In the genomic region with DNA sequence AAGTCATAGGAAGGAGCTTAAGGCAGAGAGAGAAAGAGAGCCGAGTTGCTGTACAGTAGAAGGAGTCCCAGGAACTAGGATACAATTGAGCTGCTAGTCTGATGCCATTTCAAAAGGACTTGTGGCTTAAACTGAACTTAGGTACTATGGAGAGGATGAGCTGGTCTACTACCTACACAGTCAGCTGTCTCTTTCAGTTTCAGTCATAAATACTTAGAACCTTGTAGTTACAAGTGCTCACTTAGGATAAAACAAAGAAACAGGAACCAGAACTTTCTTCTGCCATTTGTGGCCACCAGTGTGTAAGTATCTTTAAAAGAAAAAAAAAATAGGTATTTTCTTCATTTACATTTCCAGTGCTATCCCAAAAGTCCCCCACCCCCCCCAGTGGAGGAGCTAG, we compare ENCODE assay signal across 27 mouse cellular contexts.
"Had no signal": no experiment of that assay in that cellular context is flagged by ENCODE, and none has a peak within 500 bp of the region (broad histone marks: within the 10 kb centered on the region; RNA-seq: fewer than 3 reads in every experiment).

No protein-coding gene starts in this region.

- ATAC-seq: forebrain, embryonic 13.5 days; forebrain, embryonic 14.5 days; forebrain, embryonic 15.5 days; forebrain, embryonic 16.5 days; forebrain, postnatal 0 days had no signal

- H3K9me3 ChIP-seq: embryonic facial prominence, embryonic 10.5 days; embryonic facial prominence, embryonic 12.5 days; embryonic facial prominence, embryonic 13.5 days; embryonic facial prominence, embryonic 15.5 days; forebrain, embryonic 10.5 days; forebrain, embryonic 12.5 days; forebrain, embryonic 13.5 days; forebrain, embryonic 15.5 days; heart, embryonic 10.5 days had no signal

- H3K4me3 ChIP-seq: embryonic facial prominence, embryonic 10.5 days; embryonic facial prominence, embryonic 12.5 days; embryonic facial prominence, embryonic 13.5 days; embryonic facial prominence, embryonic 15.5 days; erythroblast, embryonic 14.5 days; forebrain, embryonic 10.5 days; forebrain, embryonic 12.5 days; forebrain, embryonic 13.5 days; forebrain, embryonic 15.5 days; gastrocnemius, adult 2 months; heart, adult 2 months; heart, embryonic 10.5 days had no signal

- H3K27ac ChIP-seq: embryonic facial prominence, embryonic 10.5 days; embryonic facial prominence, embryonic 12.5 days; embryonic facial prominence, embryonic 13.5 days; embryonic facial prominence, embryonic 15.5 days; forebrain, embryonic 10.5 days; forebrain, embryonic 12.5 days; forebrain, embryonic 13.5 days; forebrain, embryonic 15.5 days; gastrocnemius, adult 2 months; heart, adult 2 months; heart, embryonic 10.5 days had no signal

- H3K4me2 ChIP-seq: embryonic facial prominence, embryonic 12.5 days; embryonic facial prominence, embryonic 13.5 days; embryonic facial prominence, embryonic 15.5 days; forebrain, embryonic 12.5 days; forebrain, embryonic 13.5 days; forebrain, embryonic 15.5 days had no signal

- H3K36me3 ChIP-seq: embryonic facial prominence, embryonic 10.5 days; embryonic facial prominence, embryonic 12.5 days; embryonic facial prominence, embryonic 13.5 days; embryonic facial prominence, embryonic 15.5 days; forebrain, embryonic 10.5 days; forebrain, embryonic 12.5 days; forebrain, embryonic 15.5 days; heart, embryonic 10.5 days had no signal

- DNase-seq: cerebellum, adult 9-11 months; cerebellum, postnatal 10 days; cerebellum, postnatal 14 days; cerebellum, postnatal 25 days; cerebellum, postnatal 36 days; embryo, embryonic 11 days; forebrain, postnatal 0 days; gastrocnemius, adult 2 months; gastrocnemius, postnatal 10 days; gastrocnemius, postnatal 14 days; gastrocnemius, postnatal 25 days; gastrocnemius, postnatal 36 days; heart, adult 11 months; heart, adult 18-20 months; heart, adult 2 months had no signal

- H3K27me3 ChIP-seq: embryonic facial prominence, embryonic 12.5 days; embryonic facial prominence, embryonic 13.5 days; embryonic facial prominence, embryonic 15.5 days; forebrain, embryonic 12.5 days; forebrain, embryonic 13.5 days; forebrain, embryonic 15.5 days had no signal

- H3K4me1 ChIP-seq: embryonic facial prominence, embryonic 10.5 days; embryonic facial prominence, embryonic 12.5 days; embryonic facial prominence, embryonic 13.5 days; embryonic facial prominence, embryonic 15.5 days; forebrain, embryonic 10.5 days; forebrain, embryonic 12.5 days; forebrain, embryonic 13.5 days; forebrain, embryonic 15.5 days; heart, embryonic 10.5 days had no signal

- H3K9ac ChIP-seq: embryonic facial prominence, embryonic 12.5 days; embryonic facial prominence, embryonic 13.5 days; embryonic facial prominence, embryonic 15.5 days; forebrain, embryonic 12.5 days; forebrain, embryonic 13.5 days; forebrain, embryonic 15.5 days; forebrain, postnatal 0 days had no signal
